ENCODE assay signal across 13 mouse cellular contexts in genomic region chr15:87686415-87687040, GRCm38 (mm10).
DNase-seq lines count a peak whose midpoint lies in the region; ATAC-seq and TF ChIP-seq lines count a peak whose summit lies in the region.
"Had no signal": no experiment of that assay in that cellular context is flagged by ENCODE, and none has a peak within 500 bp of the region (broad histone marks: within the 10 kb centered on the region; RNA-seq: fewer than 3 reads in every experiment).

No protein-coding gene starts in this region.

- no peak for TF ChIP-seq EP300 in heart, adult 2 months (IDR thresholded peaks at IDR 0.05; ENCODE audit: insufficient read depth, low read depth, low read length)

- H3K27ac ChIP-seq in heart, embryonic 16.5 days (ENCODE audit: low read length), result no peak overlapping the region
- H3K27ac ChIP-seq in heart, adult 2 months, result no peak overlapping the region
- H3K27ac ChIP-seq in limb, embryonic 10.5 days, result 0 out of 2 replicates have a peak overlapping the region, but pooled peaks have one; percentile 26
- no peak overlapping the region for H3K27ac ChIP-seq in neural tube, embryonic 14.5 days (ENCODE audit: low read depth, low read length)

- TF ChIP-seq CTCF in heart, adult 2 months (IDR thresholded peaks at IDR 0.05), result no peak

- TF ChIP-seq POLR2A in heart, adult 2 months (IDR thresholded peaks at IDR 0.05; ENCODE audit: insufficient read depth, low read depth, low read length), result no peak

- H3K4me1 ChIP-seq in heart, embryonic 16.5 days (ENCODE audit: control insufficient read depth, insufficient read depth, low read length), result no peaks in the 10 kb centered on the region
- H3K4me1 ChIP-seq in heart, adult 2 months (ENCODE audit: control insufficient read depth, insufficient read depth, low read length), result no peaks in the 10 kb centered on the region
- peaks cover 13% of the 10 kb centered on the region for H3K4me1 ChIP-seq in limb, embryonic 10.5 days
- H3K4me1 ChIP-seq in neural tube, embryonic 14.5 days (ENCODE audit: control insufficient read depth, insufficient read depth, low read length), result no peaks in the 10 kb centered on the region

- no peaks in the 10 kb centered on the region for H3K27me3 ChIP-seq in heart, embryonic 16.5 days (ENCODE audit: control insufficient read depth, insufficient read depth, low read length)
- no peaks in the 10 kb centered on the region for H3K27me3 ChIP-seq in heart, adult 2 months (ENCODE audit: control insufficient read depth, insufficient read depth, low read length)
- H3K27me3 ChIP-seq in limb, embryonic 10.5 days (ENCODE audit: low read depth, poor library complexity, severe bottlenecking), result no peaks in the 10 kb centered on the region
- H3K27me3 ChIP-seq in neural tube, embryonic 14.5 days (ENCODE audit: control insufficient read depth, insufficient read depth, low read length), result no peaks in the 10 kb centered on the region

- peak; percentile 54 for DNase-seq in adrenal gland, postnatal 10 days
- DNase-seq in adrenal gland, postnatal 25 days, result no peak
- no peak for DNase-seq in heart, adult 2 months
- DNase-seq in limb, embryonic 10.5 days (ENCODE audit: low spot score), result no peak
- no peak for DNase-seq in lung, postnatal 4 days
- DNase-seq in testis, postnatal 10 days (ENCODE audit: low spot score), result no peak
- DNase-seq: adrenal gland, adult 8-10 months; cerebellum, adult 11 months; embryo, embryonic 11 days; kidney, adult 18-20 months; right cerebral cortex, postnatal 14 days had no signal

- no peak overlapping the region for H3K4me2 ChIP-seq in heart, embryonic 16.5 days (ENCODE audit: low read depth, low read length)
- H3K4me2 ChIP-seq in neural tube, embryonic 14.5 days (ENCODE audit: low read depth, low read length), result no peak overlapping the region

- 0 out of 2 replicates have a peak, but pooled peaks have one; percentile 23 for ATAC-seq in heart, embryonic 16.5 days (replicated peaks; ENCODE audit: extremely low read depth, insufficient read depth, low FRiP score)
- peak; percentile 65; the same call in 1 of the 2 replicates for ATAC-seq in neural tube, embryonic 14.5 days (ENCODE audit: low read depth)

- H3K36me3 ChIP-seq in heart, embryonic 16.5 days (ENCODE audit: control insufficient read depth, insufficient read depth), result no peaks in the 10 kb centered on the region
- H3K36me3 ChIP-seq in heart, adult 2 months (ENCODE audit: control insufficient read depth, insufficient read depth, low read length), result no peaks in the 10 kb centered on the region
- H3K36me3 ChIP-seq in limb, embryonic 10.5 days, result no peaks in the 10 kb centered on the region
- H3K36me3 ChIP-seq in neural tube, embryonic 14.5 days (ENCODE audit: control insufficient read depth, insufficient read depth, low read length), result no peaks in the 10 kb centered on the region

- H3K4me3 ChIP-seq in heart, embryonic 16.5 days (ENCODE audit: low read length), result no peak overlapping the region
- no peak overlapping the region for H3K4me3 ChIP-seq in heart, adult 2 months
- H3K4me3 ChIP-seq in limb, embryonic 10.5 days, result no peak overlapping the region
- H3K4me3 ChIP-seq in neural tube, embryonic 14.5 days (ENCODE audit: low read depth, low read length), result no peak overlapping the region

- no peaks in the 10 kb centered on the region for H3K79me2 ChIP-seq in heart, adult 2 months (replicated peaks; ENCODE audit: control insufficient read depth, insufficient read depth, low read length)

- H3K9me3 ChIP-seq in heart, embryonic 16.5 days (replicated peaks; ENCODE audit: control insufficient read depth, low read length), result no peaks in the 10 kb centered on the region
- no peaks in the 10 kb centered on the region for H3K9me3 ChIP-seq in limb, embryonic 10.5 days (replicated peaks)
- no peaks in the 10 kb centered on the region for H3K9me3 ChIP-seq in neural tube, embryonic 14.5 days (ENCODE audit: control insufficient read depth, low read length)

- H3K9ac ChIP-seq in heart, embryonic 16.5 days (ENCODE audit: low read length), result no peak overlapping the region
- H3K9ac ChIP-seq in heart, adult 2 months (ENCODE audit: low read depth, low read length), result no peak overlapping the region
- no peak overlapping the region for H3K9ac ChIP-seq in neural tube, embryonic 14.5 days (replicated peaks; ENCODE audit: low read depth, low read length)

- intact Hi-C loops in heart, adult 2 months (cut with DNase I), result no loop called here

- WGBS in heart, embryonic 16.5 days, result 52% methylated on average over 10 of the region's 10 CpGs
- WGBS in heart, adult 2 months, result 38% methylated on average over 10 of the region's 10 CpGs
- 76% methylated on average over 10 of the region's 10 CpGs for WGBS in limb, embryonic 10.5 days
- 57% methylated on average over 10 of the region's 10 CpGs for WGBS in neural tube, embryonic 14.5 days
